ENCODE assay signal across 8 mouse cellular contexts in the genomic region with DNA sequence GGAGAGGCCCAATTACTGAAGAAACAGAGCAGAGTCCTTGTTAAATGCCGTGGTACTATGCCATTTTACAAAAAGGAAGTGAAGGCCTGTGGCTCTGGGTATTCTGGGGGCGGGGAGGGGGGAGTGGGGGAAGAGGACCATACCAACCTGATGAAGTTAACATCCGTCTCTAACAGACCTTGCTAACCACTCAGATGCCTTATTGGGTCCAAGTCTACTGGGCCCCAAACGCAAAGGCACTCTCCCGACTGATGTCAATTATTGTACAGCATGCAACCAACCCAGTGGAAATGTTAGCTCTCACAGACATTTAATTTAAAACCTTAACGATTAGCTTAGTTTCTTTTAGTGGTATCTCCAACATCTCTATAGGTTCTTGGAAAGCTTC. TPM values are rescaled to one million over a fixed set of nuclear protein-coding genes. Genes with fewer than 3 reads are reported as not detected.
DNase-seq lines count a peak whose midpoint lies in the region; ATAC-seq and TF ChIP-seq lines count a peak whose summit lies in the region.

No protein-coding gene starts in this region.

- peaks cover 9% of the 10 kb centered on the region for H3K4me1 ChIP-seq in kidney, adult 2 months (ENCODE audit: control insufficient read depth, insufficient read depth, low read length)
- peaks cover 9% of the 10 kb centered on the region for H3K4me1 ChIP-seq in cortical plate, adult 2 months (ENCODE audit: control insufficient read depth, insufficient read depth, low read length)
- peaks cover 38% of the 10 kb centered on the region for H3K4me1 ChIP-seq in hindbrain, embryonic 15.5 days (replicated peaks)
- H3K4me1 ChIP-seq in midbrain, embryonic 15.5 days: peaks cover 36% of the 10 kb centered on the region

- H3K27ac ChIP-seq in kidney, adult 2 months (ENCODE audit: insufficient read depth, low read depth, low read length): no peak overlapping the region
- no peak overlapping the region for H3K27ac ChIP-seq in cortical plate, adult 2 months (ENCODE audit: insufficient read depth, low read length)
- peak overlapping the region; percentile 99 for H3K27ac ChIP-seq in hindbrain, embryonic 15.5 days (replicated peaks)
- peak overlapping the region; percentile 99 for H3K27ac ChIP-seq in midbrain, embryonic 15.5 days

- DNase-seq in kidney, adult 2 months: no peak
- no peak for DNase-seq in kidney, postnatal 4 days
- no peak for DNase-seq in embryo, embryonic 10.5 days (ENCODE audit: low spot score)
- no peak for DNase-seq in urinary bladder, postnatal 10 days (ENCODE audit: low spot score)
- no peak for DNase-seq in thymus, postnatal 10 days (ENCODE audit: low spot score in 2 of 2)

- peak overlapping the region; percentile 60 for H3K4me2 ChIP-seq in hindbrain, embryonic 15.5 days
- H3K4me2 ChIP-seq in midbrain, embryonic 15.5 days: peak overlapping the region; percentile 42

- no peak for TF ChIP-seq CTCF in kidney, adult 2 months (conservative IDR thresholded peaks at IDR 0.05; ENCODE audit: insufficient read depth, insufficient read length, low read depth, low read length)
- no peak for TF ChIP-seq CTCF in cortical plate, adult 2 months (IDR thresholded peaks at IDR 0.05; ENCODE audit: extremely low read depth, insufficient read depth, low read length)

- H3K9ac ChIP-seq in hindbrain, embryonic 15.5 days: peak overlapping the region; percentile 77; the same call in 1 of the 2 replicates
- H3K9ac ChIP-seq in midbrain, embryonic 15.5 days: peak overlapping the region; percentile 97; the same call in 1 of the 2 replicates

- H3K9me3 ChIP-seq in hindbrain, embryonic 15.5 days: no peaks in the 10 kb centered on the region
- H3K9me3 ChIP-seq in midbrain, embryonic 15.5 days: no peaks in the 10 kb centered on the region

- WGBS in kidney, adult 2 months: 34% methylated on average over 6 of the region's 6 CpGs
- 56% methylated on average over 6 of the region's 6 CpGs for WGBS in hindbrain, embryonic 15.5 days
- WGBS in midbrain, embryonic 15.5 days: 55% methylated on average over 6 of the region's 6 CpGs

- TF ChIP-seq POLR2A in kidney, adult 2 months (IDR thresholded peaks at IDR 0.05; ENCODE audit: low read depth, low read length): no peak
- no peak for TF ChIP-seq POLR2A in cortical plate, adult 2 months (IDR thresholded peaks at IDR 0.05; ENCODE audit: extremely low read depth, insufficient read depth, low read length)

- no peaks in the 10 kb centered on the region for H3K27me3 ChIP-seq in kidney, adult 2 months (replicated peaks; ENCODE audit: control insufficient read depth, insufficient read depth, low read length)
- no peaks in the 10 kb centered on the region for H3K27me3 ChIP-seq in hindbrain, embryonic 15.5 days
- no peaks in the 10 kb centered on the region for H3K27me3 ChIP-seq in midbrain, embryonic 15.5 days (replicated peaks)

- peak; percentile 45 for ATAC-seq in hindbrain, embryonic 15.5 days (ENCODE audit: low FRiP score, low read depth)
- ATAC-seq in midbrain, embryonic 15.5 days (replicated peaks): peak; percentile 57

- no peaks in the 10 kb centered on the region for H3K36me3 ChIP-seq in kidney, adult 2 months (ENCODE audit: control insufficient read depth, insufficient read depth, low read length)
- H3K36me3 ChIP-seq in hindbrain, embryonic 15.5 days: no peaks in the 10 kb centered on the region
- no peaks in the 10 kb centered on the region for H3K36me3 ChIP-seq in midbrain, embryonic 15.5 days (replicated peaks)

- peak overlapping the region; percentile 83; the same call in 1 of the 2 replicates for H3K4me3 ChIP-seq in kidney, adult 2 months (ENCODE audit: insufficient read depth, low read depth, low read length)
- peak overlapping the region; percentile 73 for H3K4me3 ChIP-seq in cortical plate, adult 2 months (ENCODE audit: insufficient read depth, low read length)
- peak overlapping the region; percentile 74 for H3K4me3 ChIP-seq in hindbrain, embryonic 15.5 days
- peak overlapping the region; percentile 97 for H3K4me3 ChIP-seq in midbrain, embryonic 15.5 days

RNA-seq across cellular contexts. Expression of a gene that starts 0.7 kb away (rescaled TPM):
- polyA plus RNA-seq in kidney, adult 2 months (2012; rRNA removed): 60.1 and 69.5 TPM in 2 replicates
- 50.5 and 58.1 TPM in 2 replicates for polyA plus RNA-seq in cortical plate, adult 2 months (2012; rRNA removed)
- 64.6 and 71.0 TPM in 2 replicates for polyA plus RNA-seq in hindbrain, embryonic 15.5 days (2015; fragmentation: Nextera tagmentation; extraction: Ambion mirVana)
- polyA plus RNA-seq in midbrain, embryonic 15.5 days (2015; fragmentation: Nextera tagmentation; extraction: Ambion mirVana): 67.9 and 68.2 TPM in 2 replicates

Comparison
In these comparisons a context has a peak if more than half of its experiments do, and no peak if none do; other contexts are left out.
1. H3K27ac ChIP-seq: peak in hindbrain, embryonic 15.5 days (single experiment) and midbrain, embryonic 15.5 days (single experiment); none in kidney, adult 2 months (single experiment) and cortical plate, adult 2 months (single experiment).
2. Peak in every context shown above with its lines, with median percentiles within 50 percentile points of each other: H3K4me3 ChIP-seq.